Comparison of ENCODE assay signal across 8 mouse cellular contexts in the genomic region with DNA sequence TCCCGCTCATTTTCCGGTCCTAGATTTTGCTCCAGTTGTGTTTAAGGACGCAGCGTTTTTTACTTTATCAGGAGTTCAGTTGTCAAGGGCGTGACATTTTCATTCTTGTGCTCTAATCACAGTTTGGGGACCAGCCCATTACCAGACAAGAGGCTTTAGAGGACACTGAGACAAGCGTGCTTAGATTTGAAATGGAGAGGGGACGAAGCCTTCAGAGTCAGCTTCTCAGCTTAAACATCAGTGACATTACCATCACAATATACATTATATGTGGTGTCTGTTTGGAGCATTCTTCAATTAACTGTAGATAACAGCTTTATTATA. TPM values are rescaled to one million over a fixed set of nuclear protein-coding genes. Genes with fewer than 3 reads are reported as not detected.
DNase-seq lines count a peak whose midpoint lies in the region; ATAC-seq and TF ChIP-seq lines count a peak whose summit lies in the region.

No protein-coding gene starts in this region.

- peaks cover 5% of the 10 kb centered on the region; the same call in 1 of the 2 replicates for H3K36me3 ChIP-seq in kidney, embryonic 15.5 days
- H3K36me3 ChIP-seq in hindbrain, postnatal 0 days (ENCODE audit: insufficient read depth, low read length): no peaks in the 10 kb centered on the region
- no peaks in the 10 kb centered on the region for H3K36me3 ChIP-seq in midbrain, postnatal 0 days (ENCODE audit: insufficient read depth, low read length)

- no peaks in the 10 kb centered on the region for H3K9me3 ChIP-seq in kidney, embryonic 15.5 days (replicated peaks)
- no peaks in the 10 kb centered on the region for H3K9me3 ChIP-seq in hindbrain, postnatal 0 days (ENCODE audit: low read length)
- H3K9me3 ChIP-seq in midbrain, postnatal 0 days (ENCODE audit: low read length): no peaks in the 10 kb centered on the region

- TF ChIP-seq CTCF in bone marrow macrophage, adult 2 months (IDR thresholded peaks at IDR 0.05; ENCODE audit: low read depth, low read length): no peak
- TF ChIP-seq CTCF in hindbrain, postnatal 0 days (IDR thresholded peaks at IDR 0.05; ENCODE audit: low read depth): no peak
- no peak for TF ChIP-seq CTCF in midbrain, postnatal 0 days (IDR thresholded peaks at IDR 0.05)

- H3K4me3 ChIP-seq in kidney, embryonic 15.5 days (replicated peaks): peak overlapping the region; percentile 96
- H3K4me3 ChIP-seq in bone marrow macrophage, adult 2 months (ENCODE audit: insufficient read depth, low read length): peak overlapping the region; percentile 92
- peak overlapping the region; percentile 92 for H3K4me3 ChIP-seq in hindbrain, postnatal 0 days (ENCODE audit: low read length)
- peak overlapping the region; percentile 98 for H3K4me3 ChIP-seq in midbrain, postnatal 0 days (ENCODE audit: low read depth, low read length)

- H3K9ac ChIP-seq in kidney, embryonic 15.5 days: peak overlapping the region; percentile 100
- peak overlapping the region; percentile 98 for H3K9ac ChIP-seq in hindbrain, postnatal 0 days (replicated peaks; ENCODE audit: low read length)
- H3K9ac ChIP-seq in midbrain, postnatal 0 days (replicated peaks; ENCODE audit: low read length, poor library complexity, severe bottlenecking): peak overlapping the region; percentile 97

- intact Hi-C loops in gastrocnemius, postnatal 14 days (cut with DNase I; ENCODE audit: low total_unique reads): no loop called here

- WGBS in kidney, embryonic 15.5 days: 3% methylated on average over 7 of the region's 7 CpGs
- WGBS in hindbrain, postnatal 0 days: 5% methylated on average over 7 of the region's 7 CpGs
- WGBS in midbrain, postnatal 0 days: 4% methylated on average over 7 of the region's 7 CpGs

- H3K4me2 ChIP-seq in kidney, embryonic 15.5 days: peak overlapping the region; percentile 61
- H3K4me2 ChIP-seq in hindbrain, postnatal 0 days (ENCODE audit: low read depth, low read length): peak overlapping the region; percentile 63
- H3K4me2 ChIP-seq in midbrain, postnatal 0 days (ENCODE audit: low read depth, low read length, poor library complexity, severe bottlenecking): peak overlapping the region; percentile 70

- no peaks in the 10 kb centered on the region for H3K27me3 ChIP-seq in kidney, embryonic 15.5 days
- no peaks in the 10 kb centered on the region for H3K27me3 ChIP-seq in hindbrain, postnatal 0 days (ENCODE audit: insufficient read depth, low read length)
- no peaks in the 10 kb centered on the region for H3K27me3 ChIP-seq in midbrain, postnatal 0 days (ENCODE audit: insufficient read depth, low read length)

- TF ChIP-seq POLR2A in bone marrow macrophage, adult 2 months (IDR thresholded peaks at IDR 0.05; ENCODE audit: borderline replicate concordance, low read depth, low read length): no peak

- peak overlapping the region; percentile 96 for H3K27ac ChIP-seq in kidney, embryonic 15.5 days
- H3K27ac ChIP-seq in bone marrow macrophage, adult 2 months (ENCODE audit: insufficient read depth, low read depth, low read length): peak overlapping the region; percentile 77
- H3K27ac ChIP-seq in hindbrain, postnatal 0 days: peak overlapping the region; percentile 93
- peak overlapping the region; percentile 93 for H3K27ac ChIP-seq in midbrain, postnatal 0 days (ENCODE audit: low read depth, low read length)

- no peak for DNase-seq in kidney, adult 11 months
- no peak for DNase-seq in hindbrain, postnatal 0 days (ENCODE audit: low spot score)
- no peak for DNase-seq in midbrain, postnatal 0 days (ENCODE audit: low spot score)
- DNase-seq in gastrocnemius, postnatal 14 days: no peak
- no peak for DNase-seq in spleen, postnatal 14 days (ENCODE audit: low spot score in 2 of 2)

- peak; percentile 7; the same call in 1 of the 2 replicates for ATAC-seq in kidney, embryonic 15.5 days (replicated peaks; ENCODE audit: low FRiP score)
- no peak for ATAC-seq in hindbrain, postnatal 0 days
- no peak for ATAC-seq in midbrain, postnatal 0 days (ENCODE audit: low FRiP score)
- no peak for ATAC-seq in erythroid progenitor cell, adult 5-6 weeks (replicated peaks; ENCODE audit: low FRiP score, poor library complexity, severe bottlenecking)

- peaks cover 12% of the 10 kb centered on the region; the same call in 1 of the 2 replicates for H3K4me1 ChIP-seq in kidney, embryonic 15.5 days
- H3K4me1 ChIP-seq in bone marrow macrophage, adult 2 months (ENCODE audit: control insufficient read depth, insufficient read depth, low read length): peaks cover 16% of the 10 kb centered on the region
- H3K4me1 ChIP-seq in hindbrain, postnatal 0 days (ENCODE audit: insufficient read depth, low read length): peaks cover 13% of the 10 kb centered on the region
- H3K4me1 ChIP-seq in midbrain, postnatal 0 days (ENCODE audit: insufficient read depth, low read length): no peaks in the 10 kb centered on the region

RNA-seq across cellular contexts. Expression of gene Mtmr2, which starts 1.4 kb away (rescaled TPM):
- 86.5 and 87.7 TPM in 2 replicates for polyA plus RNA-seq in kidney, embryonic 15.5 days (2015; fragmentation: Nextera tagmentation; extraction: Ambion mirVana)
- polyA plus RNA-seq in bone marrow macrophage, adult 2 months (2012; ENCODE audit: insufficient read depth, insufficient read length, missing spikeins): 33.6 and 35.9 TPM in 2 replicates
- total RNA-seq in hindbrain, postnatal 0 days (2014; rRNA removed): 36.9 and 40.8 TPM in 2 replicates
- 53.6 and 53.8 TPM in 2 replicates for polyA plus RNA-seq in hindbrain, postnatal 0 days (2015; fragmentation: Nextera tagmentation; extraction: Ambion mirVana)
- 43.0 and 57.0 TPM in 2 replicates for total RNA-seq in midbrain, postnatal 0 days (2014; rRNA removed)
- polyA plus RNA-seq in midbrain, postnatal 0 days (2015; fragmentation: Nextera tagmentation; extraction: Ambion mirVana): 47.7 and 48.0 TPM in 2 replicates
- total RNA-seq in gastrocnemius, postnatal 14 days (2021): 10 to 100 TPM; 23.0 to 24.4 TPM
- 11.7 and 12.6 TPM in 2 replicates for total RNA-seq in erythroid progenitor cell, adult 5-6 weeks (2015; ENCODE audit: low replicate concordance)
- 8.4 and 12.5 TPM in 2 replicates for total RNA-seq in erythroid progenitor cell, adult 5-6 weeks (2017; ENCODE audit: low replicate concordance)
